Mouse (Mus musculus) adrenal gland, adult 2 months (tissue): ENCODE measurements around the gene Col4a2. TPM values are rescaled to one million over a fixed set of nuclear protein-coding genes. Genes with fewer than 3 reads are reported as not detected.
A peak's percentile ranks its signal among the peaks of the same experiment; 100 is the strongest.

ENCODE experiments used
- DNase-seq: peaks from one replicate; pipeline ENCODE4 v3.0.0; 2021
- polyA plus RNA-seq: library from polyadenylated mRNA; depleted of rRNA; stranded (reverse); fragments of >200 nt; gene quantifications from 2 replicates; pipeline ENCODE4 v1.2.3, GENCODE M21; 2012
- total RNA-seq, 2 experiments: library from RNA; stranded (reverse); gene quantifications; 2 replicates each; pipeline ENCODE4 v1.2.3; 2021

The Col4a2 gene
- total and polyA plus RNA-seq, 3 experiments, result 115 to 193 (median 127) TPM

GRCm38 (mm10) chr8:11414304-11414703 lies 101.7 kb downstream of the Col4a2 start:
- DNase-seq, result no peak

- no peak for DNase-seq
Measured at GRCm38 (mm10) chr8:11415089-11415488, 102.5 kb downstream of the Col4a2 start.

- DNase-seq, result peak; percentile 64
Measured at GRCm38 (mm10) chr8:11417762-11418161, 105.2 kb downstream of the Col4a2 start.

- DNase-seq, result peak; percentile 85
Measured at GRCm38 (mm10) chr8:11419232-11419631, 106.6 kb downstream of the Col4a2 start.

GRCm38 (mm10) chr8:11419645-11420044 lies 107.0 kb downstream of the Col4a2 start:
- DNase-seq, result peak; percentile 54

GRCm38 (mm10) chr8:11421105-11421504 lies 108.5 kb downstream of the Col4a2 start:
- peak; percentile 39 for DNase-seq

- no peak for DNase-seq
Measured at GRCm38 (mm10) chr8:11421968-11422367, 109.4 kb downstream of the Col4a2 start.

GRCm38 (mm10) chr8:11423091-11423490 lies 110.5 kb downstream of the Col4a2 start:
- DNase-seq, result no peak

- peak; percentile 59 for DNase-seq
Measured at GRCm38 (mm10) chr8:11430688-11431087, 118.1 kb downstream of the Col4a2 start.

GRCm38 (mm10) chr8:11437862-11438261 lies 125.3 kb downstream of the Col4a2 start:
- no peak for DNase-seq

- no peak for DNase-seq
Measured at GRCm38 (mm10) chr8:11441291-11441690, 128.7 kb downstream of the Col4a2 start.

- no peak for DNase-seq
Measured at GRCm38 (mm10) chr8:11443611-11444010, 131.0 kb downstream of the Col4a2 start.

GRCm38 (mm10) chr8:11444216-11444615 lies 131.6 kb downstream of the Col4a2 start:
- no peak for DNase-seq

GRCm38 (mm10) chr8:11445790-11446189 lies 133.2 kb downstream of the Col4a2 start:
- DNase-seq, result no peak

GRCm38 (mm10) chr8:11447910-11448570 lies 135.4 kb downstream of the Col4a2 start:
- no peak for DNase-seq

- peak; percentile 38 for DNase-seq
Measured at GRCm38 (mm10) chr8:11450184-11451113, 137.8 kb downstream of the Col4a2 start.

GRCm38 (mm10) chr8:11452152-11452551 lies 139.5 kb downstream of the Col4a2 start:
- no peak for DNase-seq

- no peak for DNase-seq
Measured at GRCm38 (mm10) chr8:11452559-11452958, 140.0 kb downstream of the Col4a2 start.

GRCm38 (mm10) chr8:11452974-11453373 lies 140.4 kb downstream of the Col4a2 start:
- no peak for DNase-seq

- DNase-seq, result no peak
Measured at GRCm38 (mm10) chr8:11454228-11454627, 141.6 kb downstream of the Col4a2 start.

GRCm38 (mm10) chr8:11457278-11457677 lies 144.7 kb downstream of the Col4a2 start:
- no peak for DNase-seq

GRCm38 (mm10) chr8:11457981-11458836 lies 145.6 kb downstream of the Col4a2 start:
- DNase-seq, result no peak
